Mouse (Mus musculus) 3134 (cell line): ENCODE measurements around the gene Tsfm.

Source experiments
- DNase-seq: peaks from one replicate; pipeline ENCODE4 v3.0.0-alpha.2; 2011; ENCODE audit warnings: low spot score; ENCODE audit not compliant: insufficient read length; ENCODE audit errors: extremely low read depth

Tsfm gene

DNA sequence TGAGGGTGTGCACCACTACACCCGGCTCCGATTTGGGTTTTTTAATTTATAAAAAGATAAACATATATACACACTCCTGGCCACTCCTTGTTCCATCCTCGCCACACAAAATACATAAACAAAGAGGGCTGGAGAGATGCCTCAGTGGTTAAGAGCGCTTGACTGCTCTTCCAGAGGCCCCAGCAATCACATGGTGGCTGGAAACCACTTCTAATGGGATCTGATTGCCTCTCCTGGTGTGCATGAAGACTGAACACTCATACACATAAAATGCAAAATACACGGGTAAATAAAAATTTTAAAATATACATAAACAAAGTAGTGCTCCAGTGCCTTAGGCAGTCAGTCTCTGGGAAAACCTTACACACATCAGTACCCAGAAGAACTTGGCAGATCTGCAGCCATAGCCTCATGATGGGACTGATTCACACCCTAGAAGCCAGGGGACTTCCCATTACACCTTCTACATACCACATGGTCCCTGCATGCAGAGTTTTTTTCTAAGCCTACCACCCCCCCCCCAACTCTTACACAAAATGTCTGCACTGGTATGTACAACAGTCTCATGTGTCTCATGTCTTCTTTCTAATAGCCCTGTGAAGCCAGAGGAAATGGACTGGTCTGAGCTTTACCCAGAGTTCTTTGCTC is 12.0 kb upstream of the Tsfm start:
- no peak for DNase-seq

DNA sequence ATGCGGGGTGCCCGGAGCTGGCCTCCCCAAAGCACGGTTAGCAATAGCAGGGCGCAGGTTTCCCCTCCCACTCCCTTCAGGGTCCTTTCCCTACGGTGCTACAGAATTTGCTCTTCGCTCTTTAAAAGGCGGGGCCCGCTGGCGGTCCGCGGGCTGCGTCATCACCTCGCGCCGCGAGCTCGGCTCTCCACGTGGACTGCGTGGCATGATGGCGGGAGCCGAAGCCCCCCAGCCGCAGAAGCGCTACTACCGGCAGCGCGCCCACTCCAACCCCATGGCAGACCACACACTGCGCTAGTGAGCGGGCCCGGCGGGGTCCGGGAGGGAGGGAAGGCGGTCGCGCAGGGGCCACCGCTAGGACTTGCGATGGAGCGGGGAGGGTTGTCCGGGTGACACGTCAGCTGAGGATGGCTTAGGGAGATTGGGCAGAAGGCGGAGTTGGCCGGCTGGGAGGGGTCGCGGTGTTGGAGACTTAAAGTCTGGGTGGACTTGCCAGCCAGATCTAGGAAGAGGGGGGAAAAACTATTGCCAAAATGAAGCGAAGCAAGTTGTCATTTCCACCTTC is 11.2 kb upstream of the Tsfm start:
- peak; percentile 95 for DNase-seq

- peak; percentile 72 for DNase-seq
Observed at GRCm38 (mm10) chr10:127041274-127041766, 10.7 kb upstream of the Tsfm start, which contains the start of the genes Mettl1 and Eef1akmt3. Gene Mettl1 (plus strand): TSS chr10:127041414. Gene Eef1akmt3 (minus strand): TSS chr10:127041513.

DNA sequence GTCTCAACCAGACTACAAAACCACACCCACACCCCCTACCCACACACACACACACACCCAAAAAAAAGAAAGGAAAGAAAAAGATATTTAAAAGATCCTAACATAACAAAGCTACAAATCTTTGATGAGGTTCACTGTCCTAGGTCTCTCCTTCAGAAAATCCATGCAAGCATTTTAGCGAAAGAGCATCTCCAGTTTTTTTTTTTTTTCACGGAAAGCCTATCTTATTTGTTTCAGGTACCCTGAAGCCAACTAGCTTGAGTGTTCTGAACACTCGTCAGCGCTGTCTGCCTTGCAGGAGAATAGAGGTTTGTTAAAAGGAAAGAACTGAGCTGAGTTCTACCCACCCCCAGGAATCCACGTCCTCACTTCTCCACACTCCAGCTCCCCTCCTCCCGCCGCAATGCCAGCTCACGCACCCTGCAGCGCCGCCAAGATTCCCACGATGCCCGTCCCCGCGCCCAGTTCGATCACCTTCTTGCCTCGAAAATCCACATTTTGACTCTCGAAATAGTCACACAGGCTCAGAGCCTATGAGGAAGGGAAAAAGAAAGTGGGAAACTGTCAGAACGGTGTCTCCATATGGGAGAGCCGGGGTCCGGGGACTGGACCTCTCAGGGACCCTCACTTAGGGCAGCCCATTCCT is 10.1 kb upstream of the Tsfm start:
- DNase-seq: peak; percentile 65

GRCm38 (mm10) chr10:127037641-127038040 is 7.0 kb upstream of the Tsfm start:
- DNase-seq: no peak

GRCm38 (mm10) chr10:127036273-127036672 is 5.6 kb upstream of the Tsfm start:
- DNase-seq: no peak

GRCm38 (mm10) chr10:127033301-127033741 is 2.7 kb upstream of the Tsfm start:
- DNase-seq: no peak

GRCm38 (mm10) chr10:127018422-127018821 is 12.2 kb downstream of the Tsfm start:
- DNase-seq: no peak

- DNase-seq: no peak
Observed at GRCm38 (mm10) chr10:127017071-127017470, 13.6 kb downstream of the Tsfm start.

DNA sequence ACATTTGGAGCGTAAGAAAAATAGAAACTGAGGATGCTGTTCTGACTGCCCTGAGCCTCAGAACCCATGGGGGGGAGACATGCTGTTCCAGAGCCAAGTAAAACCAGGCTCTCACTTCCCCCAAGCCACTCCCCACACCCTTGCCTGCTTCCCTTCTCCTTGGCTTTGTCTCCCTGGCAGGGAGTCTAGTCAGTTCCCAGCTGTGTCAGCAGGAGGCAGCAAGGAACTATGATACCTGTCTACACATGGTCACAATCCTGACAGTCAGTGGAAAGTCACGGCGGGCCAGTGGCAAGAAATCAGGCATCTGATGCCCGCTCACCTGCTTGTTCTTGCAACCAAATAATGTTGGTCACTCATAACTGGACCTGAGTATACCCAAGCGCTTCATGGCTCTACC is 14.2 kb downstream of the Tsfm start:
- no peak for DNase-seq

DNA sequence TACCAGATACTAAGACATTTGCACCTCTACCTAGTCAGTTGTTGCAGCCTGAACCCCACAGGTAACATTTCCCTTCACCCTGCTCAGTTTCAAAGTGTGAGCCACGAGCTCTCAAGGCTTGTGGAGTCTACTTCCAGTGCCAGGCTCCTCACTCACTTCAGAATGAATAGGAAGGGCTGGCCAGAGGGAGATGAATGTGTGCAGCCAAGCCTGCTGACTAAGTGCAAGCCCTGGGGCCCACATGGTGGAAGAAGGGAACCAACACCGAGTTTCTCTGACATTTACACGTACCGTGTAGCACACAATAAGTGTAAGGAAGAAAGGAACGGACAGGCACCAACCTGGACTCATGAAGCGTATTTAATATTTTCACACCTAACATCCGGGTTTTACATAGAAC is 26.8 kb downstream of the Tsfm start:
- DNase-seq: no peak

DNA sequence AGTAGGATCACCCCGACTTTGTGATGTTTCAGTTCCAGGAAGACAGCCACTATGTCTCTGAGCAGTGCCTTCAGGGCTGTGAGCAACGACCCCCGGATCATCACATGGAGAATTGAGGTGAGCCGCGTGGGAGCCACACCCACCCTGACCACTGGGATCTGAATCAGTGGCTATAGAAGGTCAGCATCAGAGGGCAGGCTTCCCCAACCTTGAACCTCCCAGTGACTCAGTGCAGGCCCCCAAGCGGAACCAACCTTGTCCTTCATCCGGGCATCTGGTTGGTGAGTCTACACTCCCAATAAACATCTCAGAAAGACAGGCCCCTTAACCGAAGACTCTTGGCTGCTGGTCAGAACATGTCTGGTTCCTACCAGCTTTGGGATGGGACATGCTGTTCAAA is 27.3 kb downstream of the Tsfm start:
- no peak for DNase-seq

DNA sequence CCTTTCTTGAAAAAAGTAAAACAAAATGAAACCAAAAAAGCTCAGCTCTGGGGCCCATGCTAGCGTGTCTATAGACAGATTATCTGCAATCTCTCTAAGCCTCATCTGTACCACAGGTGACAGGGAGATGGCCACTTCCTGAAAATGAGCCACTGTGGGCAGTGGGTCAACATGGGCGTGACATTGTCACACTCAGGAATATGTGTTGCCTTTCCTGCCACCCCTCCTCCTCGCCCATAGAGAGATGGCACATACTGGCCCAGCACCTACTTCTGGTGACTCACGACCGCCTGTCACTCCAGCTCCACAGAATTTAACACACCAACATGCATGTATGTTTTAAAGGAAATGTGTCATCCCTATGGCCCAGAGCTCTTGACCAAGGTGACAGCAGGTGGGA is 27.9 kb downstream of the Tsfm start:
- DNase-seq: no peak

- DNase-seq: no peak
Observed at GRCm38 (mm10) chr10:127002056-127002455, 28.6 kb downstream of the Tsfm start.

DNA sequence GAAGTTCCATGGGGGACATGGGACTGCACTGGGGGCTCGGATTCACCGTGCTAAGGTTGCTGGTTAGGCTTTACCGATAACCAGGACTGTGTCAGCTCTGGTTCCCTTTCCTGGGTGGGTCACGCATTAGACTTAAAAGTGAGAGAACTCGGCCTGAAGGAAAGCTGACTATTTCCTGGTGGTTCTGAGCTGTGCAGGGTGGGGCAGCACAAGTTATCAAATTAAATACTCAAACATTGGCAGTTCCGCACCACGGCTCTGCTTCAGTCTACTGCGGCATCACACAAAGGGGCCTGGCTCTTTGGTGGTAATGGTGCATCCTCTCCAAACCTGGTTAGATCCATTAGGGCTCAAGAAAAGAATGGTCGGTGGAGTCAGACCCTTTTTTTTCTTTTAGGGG is 29.3 kb downstream of the Tsfm start:
- no peak for DNase-seq

- DNase-seq: no peak
Observed at GRCm38 (mm10) chr10:127000529-127000928, 30.1 kb downstream of the Tsfm start, which contains the start of gene Avil. Gene Avil (plus strand): TSS chr10:127000709.

- DNase-seq: no peak
Observed at GRCm38 (mm10) chr10:126997340-126998113, 33.1 kb downstream of the Tsfm start.

- DNase-seq: no peak
Observed at GRCm38 (mm10) chr10:126993621-126994020, 37.0 kb downstream of the Tsfm start.

DNA sequence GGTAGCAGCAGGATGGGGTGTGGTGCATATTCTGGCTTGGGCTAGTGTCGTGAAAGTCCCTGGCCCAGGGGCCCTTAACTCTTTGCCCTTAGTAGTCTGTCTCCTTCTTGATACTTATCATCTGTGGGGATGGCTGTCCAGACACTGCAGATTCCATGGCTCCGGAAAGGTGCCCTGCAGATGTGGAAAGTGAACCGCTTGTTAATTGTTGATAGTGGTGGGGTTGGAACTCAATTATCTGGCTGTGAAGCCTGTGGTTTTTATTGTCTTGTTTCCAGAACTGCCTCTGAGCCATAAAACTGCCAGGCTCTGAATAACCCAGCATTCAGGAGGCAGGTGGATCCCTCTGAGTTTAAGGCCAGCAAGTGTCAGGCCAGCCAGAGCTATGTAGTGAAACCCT is 39.0 kb downstream of the Tsfm start:
- no peak for DNase-seq

GRCm38 (mm10) chr10:126990313-126991056 is 40.2 kb downstream of the Tsfm start:
- peak; percentile 70 for DNase-seq
